Mouse (Mus musculus) limb, embryonic 15.5 days (tissue): Measurements from ENCODE around the gene Btnl10. TPM values are rescaled to one million over a fixed set of nuclear protein-coding genes. Genes with fewer than 3 reads are reported as not detected.

Experiments used
- microRNA-seq: library from miRNA; unstranded; fragments of <30 nt; microRNA quantifications from one replicate; pipeline ENCODE4, GENCODE M21; 2016
- polyA plus RNA-seq: library from polyadenylated mRNA; unstranded; fragments of >200 nt; fragmentation: Nextera tagmentation; extraction: Ambion mirVana; gene quantifications from 2 replicates; pipeline ENCODE4 v1.2.1, GENCODE M21; 2015

Btnl10 gene
- polyA plus RNA-seq, 1 experiment from 2014 or later = 0.19 TPM

Small RNAs within 50 kb of the gene (microRNA-seq; reads per million reads assigned to microRNA genes)
- not detected for gene Gm44313

Other genes with a start within 250 kb of the Btnl10 start
- gene Olfr320, start 236.8 kb upstream of the Btnl10 start, polyA plus RNA-seq = not detected in 2 replicates
- gene Olfr319, start 218.7 kb upstream of the Btnl10 start, polyA plus RNA-seq = not detected in 2 replicates
- gene Olfr318, start 193.9 kb upstream of the Btnl10 start, polyA plus RNA-seq = not detected in 2 replicates
- not detected in 2 replicates for gene Olfr317, start 178.7 kb upstream of the Btnl10 start, polyA plus RNA-seq
- gene Olfr316, start 165.2 kb upstream of the Btnl10 start, polyA plus RNA-seq = not detected in 2 replicates
- not detected in 2 replicates for gene Olfr315, start 144.7 kb upstream of the Btnl10 start, polyA plus RNA-seq
- gene Olfr314, start 135.0 kb upstream of the Btnl10 start, polyA plus RNA-seq = not detected in 2 replicates
- gene Fam183b, start 115.9 kb upstream of the Btnl10 start, polyA plus RNA-seq = not detected in 2 replicates
- not detected in 2 replicates for gene Olfr313, start 102.9 kb upstream of the Btnl10 start, polyA plus RNA-seq
- gene Olfr312, start 88.7 kb upstream of the Btnl10 start, polyA plus RNA-seq = not detected in 2 replicates
- not detected in 2 replicates for gene Olfr311, start 78.7 kb upstream of the Btnl10 start, polyA plus RNA-seq
- gene Gm12258, start 70.8 kb upstream of the Btnl10 start, polyA plus RNA-seq = 8.2 and 8.9 TPM in 2 replicates
- gene 2810021J22Rik, start 50.7 kb upstream of the Btnl10 start, polyA plus RNA-seq = 7.2 and 9.1 TPM in 2 replicates
- 6.2 and 6.8 TPM in 2 replicates for gene Zfp39, start 13.7 kb upstream of the Btnl10 start, polyA plus RNA-seq
- gene Rnf187, start 21.0 kb downstream of the Btnl10 start, polyA plus RNA-seq = 202 and 230 TPM in 2 replicates
- gene Hist3h2ba, start 31.0 kb downstream of the Btnl10 start, polyA plus RNA-seq = 12.6 and 31.7 TPM in 2 replicates
- 24.8 and 26.9 TPM in 2 replicates for gene Hist3h2a, start 36.8 kb downstream of the Btnl10 start, polyA plus RNA-seq
- gene Trim17, start 36.8 kb downstream of the Btnl10 start, polyA plus RNA-seq = 0.60 and 0.62 TPM in 2 replicates
- 20.4 and 23.9 TPM in 2 replicates for gene Trim11, start 60.2 kb downstream of the Btnl10 start, polyA plus RNA-seq
- gene Obscn, start 218.5 kb downstream of the Btnl10 start, polyA plus RNA-seq = 2.2 and 4.5 TPM in 2 replicates
- 4.1 and 4.4 TPM in 2 replicates for gene Iba57, start 245.8 kb downstream of the Btnl10 start, polyA plus RNA-seq